Mouse (Mus musculus): ENCODE data around the gene Cyp2u1.
A peak's percentile ranks its signal among the peaks of the same experiment; 100 is the strongest.

The Cyp2u1 gene

GRCm38 (mm10) chr3:131307811-131308210, 4.8 kb upstream of the Cyp2u1 start:
- DNase-seq (ENCODE audit: extremely low read depth, low read depth, low spot score), result no peak

DNA sequence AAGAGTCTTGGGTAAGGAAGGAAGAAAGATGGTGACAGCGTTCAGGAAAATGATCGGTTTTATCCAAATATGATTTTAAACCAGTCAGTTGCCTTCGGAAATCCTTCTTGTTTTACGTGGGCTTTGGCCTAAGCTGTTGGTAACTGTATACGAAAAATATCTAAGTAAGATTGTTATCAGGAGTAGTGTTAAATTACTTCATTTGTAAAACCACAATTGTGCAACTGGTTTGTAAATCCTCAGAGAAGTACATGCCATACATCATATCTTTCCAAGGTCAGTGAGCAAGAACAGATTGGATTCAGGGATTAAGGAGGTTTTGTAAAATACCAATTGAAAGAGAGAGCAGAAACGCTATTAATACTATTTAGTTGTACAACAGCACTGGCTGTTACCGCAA, 3.2 kb upstream of the Cyp2u1 start:
- DNase-seq (ENCODE audit: extremely low read depth, low read depth, low spot score), result peak; percentile 61

DNA sequence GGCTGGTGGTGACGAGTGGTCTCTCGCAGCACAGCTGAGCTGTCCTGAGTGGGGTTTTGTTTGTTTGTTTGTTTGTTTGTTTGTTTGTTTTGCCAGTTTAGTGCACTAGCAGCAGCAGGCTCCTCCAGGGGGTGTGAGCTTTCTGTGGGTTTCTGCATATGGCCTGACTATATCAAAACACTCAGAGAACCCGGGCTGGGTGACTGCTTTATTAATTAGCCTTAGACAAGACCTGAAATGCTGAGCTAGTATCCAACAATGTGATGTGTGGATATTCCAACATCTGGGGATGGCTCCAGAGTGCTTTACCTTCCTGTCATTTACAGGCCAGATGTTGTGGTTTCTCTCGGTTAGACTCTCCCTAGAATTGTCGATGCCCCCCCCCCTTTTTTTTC, 290 bp upstream of the Cyp2u1 start:
- DNase-seq (ENCODE audit: extremely low read depth, low read depth, low spot score), result no peak

DNA sequence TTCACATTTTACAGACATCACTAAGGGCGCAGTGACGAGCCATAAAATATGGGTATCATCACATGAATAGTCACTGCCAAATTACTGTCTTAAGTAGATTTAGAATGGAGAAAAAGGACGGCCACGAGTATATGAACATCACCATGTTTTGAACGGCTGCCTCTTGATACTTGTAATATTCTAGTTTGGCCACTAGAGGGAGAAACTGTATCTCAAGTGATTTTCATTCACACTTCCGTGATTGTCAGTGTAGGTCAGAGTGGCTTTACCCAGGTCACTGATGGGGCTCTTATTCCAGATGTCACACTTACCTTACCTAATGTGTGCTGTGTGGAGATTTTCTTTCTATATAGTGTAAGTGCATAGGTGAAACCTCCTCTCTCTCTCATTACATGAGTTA, 3.1 kb downstream of the Cyp2u1 start:
- DNase-seq (ENCODE audit: extremely low read depth, low read depth, low spot score), result no peak

GRCm38 (mm10) chr3:131299078-131299477, 3.9 kb downstream of the Cyp2u1 start:
- DNase-seq (ENCODE audit: extremely low read depth, low read depth, low spot score), result no peak

- DNase-seq (ENCODE audit: extremely low read depth, low read depth, low spot score), result no peak
These were observed 6.1 kb downstream of the Cyp2u1 start for GRCm38 (mm10) chr3:131296893-131297292.

DNA sequence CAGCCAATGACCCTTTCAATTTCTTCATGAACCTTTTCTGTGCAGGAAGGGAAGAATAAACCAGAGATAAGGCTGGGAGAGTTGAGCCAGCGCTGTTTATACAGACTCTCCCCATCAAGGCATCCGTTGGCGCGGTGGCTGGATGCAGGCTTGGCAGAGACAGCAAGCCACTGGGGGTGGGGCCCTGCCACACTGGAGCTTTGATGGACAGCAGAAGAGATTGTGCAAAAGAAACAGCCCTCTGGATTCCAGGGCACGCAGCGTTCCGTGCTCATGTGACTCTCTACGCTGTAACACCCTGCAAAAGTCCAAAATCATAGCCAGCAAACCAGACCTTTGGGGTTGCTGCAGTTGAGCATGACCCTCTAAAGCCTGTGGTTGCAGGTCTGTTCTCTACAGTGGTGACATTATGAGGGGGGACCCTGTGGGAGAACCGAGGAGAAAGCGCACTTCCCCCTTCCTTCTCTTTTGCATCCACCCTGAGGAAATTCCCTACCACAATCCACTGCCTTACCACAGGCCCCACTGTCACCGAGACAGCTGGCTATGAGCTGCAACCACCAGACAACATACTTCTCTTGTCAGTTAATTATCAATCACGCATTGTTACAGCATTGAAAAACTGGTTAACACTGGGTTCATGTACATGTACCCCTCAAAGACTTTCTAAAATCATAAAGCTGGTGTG, 7.4 kb downstream of the Cyp2u1 start:
- no peak for DNase-seq (ENCODE audit: extremely low read depth, low read depth, low spot score)

GRCm38 (mm10) chr3:131294503-131294902, 8.5 kb downstream of the Cyp2u1 start:
- no peak for DNase-seq (ENCODE audit: extremely low read depth, low read depth, low spot score)

GRCm38 (mm10) chr3:131292959-131293358, 10.1 kb downstream of the Cyp2u1 start:
- DNase-seq (ENCODE audit: extremely low read depth, low read depth, low spot score), result no peak

DNA sequence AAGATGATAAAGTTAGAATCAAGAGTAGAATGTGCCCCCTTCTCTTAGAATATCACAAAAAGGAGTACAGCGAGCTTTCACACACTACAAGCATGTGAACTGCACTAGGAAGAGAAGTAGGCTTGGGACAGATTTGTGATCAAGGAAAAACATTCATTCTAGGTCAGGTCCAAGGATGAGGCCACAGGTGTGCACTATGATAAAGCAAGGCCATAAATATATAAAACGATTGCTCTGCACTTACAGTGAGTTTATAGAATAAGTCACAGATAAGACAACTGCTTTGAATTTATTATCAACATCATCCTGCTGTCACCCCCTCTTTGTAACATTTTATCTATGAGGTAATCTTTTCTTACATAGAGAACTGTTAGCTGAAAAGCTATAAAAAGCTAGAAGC, 10.7 kb downstream of the Cyp2u1 start:
- DNase-seq (ENCODE audit: extremely low read depth, low read depth, low spot score), result no peak

DNA sequence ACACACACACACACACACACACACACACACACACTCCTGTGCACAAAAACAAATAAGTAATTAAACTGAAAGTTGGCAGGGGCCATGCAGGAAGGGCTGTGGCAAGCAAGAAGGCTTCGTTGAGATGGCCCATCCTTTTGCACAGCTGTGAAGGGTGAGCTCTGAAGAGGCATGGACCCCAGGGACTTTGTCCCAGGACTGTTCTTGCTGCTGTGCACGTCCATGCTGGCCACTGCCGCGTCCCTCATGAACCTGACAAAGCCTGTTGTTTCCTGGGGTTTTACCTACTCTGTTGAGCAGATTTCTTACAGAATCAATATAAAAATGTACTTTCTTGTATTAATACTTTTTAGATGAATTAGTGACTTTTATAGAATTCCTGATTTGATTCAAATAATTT, 11.1 kb downstream of the Cyp2u1 start:
- no peak for DNase-seq (ENCODE audit: extremely low read depth, low read depth, low spot score)

- DNase-seq (ENCODE audit: extremely low read depth, low read depth, low spot score), result no peak
These were observed 28.9 kb downstream of the Cyp2u1 start for GRCm38 (mm10) chr3:131274151-131274550.

GRCm38 (mm10) chr3:131272374-131273100, 30.5 kb downstream of the Cyp2u1 start:
- DNase-seq (ENCODE audit: extremely low read depth, low read depth, low spot score), result no peak

GRCm38 (mm10) chr3:131271559-131272373, 31.3 kb downstream of the Cyp2u1 start, which contains the start of gene Hadh:
TSS of gene Hadh (minus strand) at chr3:131272101.
- no peak for DNase-seq (ENCODE audit: extremely low read depth, low read depth, low spot score)

GRCm38 (mm10) chr3:131271157-131271556, 31.9 kb downstream of the Cyp2u1 start:
- DNase-seq (ENCODE audit: extremely low read depth, low read depth, low spot score), result no peak

- no peak for DNase-seq (ENCODE audit: extremely low read depth, low read depth, low spot score)
These were observed 32.6 kb downstream of the Cyp2u1 start for GRCm38 (mm10) chr3:131270381-131270780.

- DNase-seq (ENCODE audit: extremely low read depth, low read depth, low spot score), result no peak
These were observed 36.5 kb downstream of the Cyp2u1 start for GRCm38 (mm10) chr3:131266366-131267050.

GRCm38 (mm10) chr3:131265516-131265915, 37.5 kb downstream of the Cyp2u1 start:
- no peak for DNase-seq (ENCODE audit: extremely low read depth, low read depth, low spot score)

DNA sequence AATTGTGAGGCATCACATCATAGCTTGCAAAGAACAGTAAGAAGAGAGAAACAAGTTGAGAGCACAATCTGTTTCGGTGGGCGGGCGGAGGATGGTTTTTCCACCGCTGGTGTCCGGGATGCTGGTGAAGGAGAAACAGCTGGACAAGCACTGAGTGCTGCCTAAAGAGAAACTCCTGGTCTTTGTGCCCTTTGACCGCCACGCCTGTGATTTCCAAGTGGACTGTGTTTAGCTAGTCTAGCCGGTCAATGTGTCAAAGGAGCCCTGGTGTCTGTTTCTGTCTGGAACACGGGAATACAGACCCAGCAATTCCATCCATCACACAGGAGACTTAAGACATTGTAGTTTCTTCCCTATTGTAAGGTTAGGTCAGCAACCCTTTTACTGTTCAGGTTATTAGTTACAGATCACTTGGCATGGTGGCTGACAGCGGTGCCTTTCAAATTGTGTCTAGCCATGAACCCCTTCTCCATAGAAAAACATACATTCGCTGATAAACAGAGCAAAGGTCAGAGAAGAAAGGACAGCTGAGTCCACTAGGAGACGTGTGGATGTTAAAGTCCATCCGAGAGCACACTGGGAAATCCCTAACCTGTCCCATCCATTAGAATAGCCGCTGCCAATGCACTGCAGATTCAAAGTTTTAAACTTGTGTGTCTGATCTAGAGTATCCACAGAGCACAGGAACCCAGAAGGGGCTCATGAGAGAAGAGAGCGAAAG, 39.1 kb downstream of the Cyp2u1 start:
- DNase-seq (ENCODE audit: extremely low read depth, low read depth, low spot score), result no peak

DNA sequence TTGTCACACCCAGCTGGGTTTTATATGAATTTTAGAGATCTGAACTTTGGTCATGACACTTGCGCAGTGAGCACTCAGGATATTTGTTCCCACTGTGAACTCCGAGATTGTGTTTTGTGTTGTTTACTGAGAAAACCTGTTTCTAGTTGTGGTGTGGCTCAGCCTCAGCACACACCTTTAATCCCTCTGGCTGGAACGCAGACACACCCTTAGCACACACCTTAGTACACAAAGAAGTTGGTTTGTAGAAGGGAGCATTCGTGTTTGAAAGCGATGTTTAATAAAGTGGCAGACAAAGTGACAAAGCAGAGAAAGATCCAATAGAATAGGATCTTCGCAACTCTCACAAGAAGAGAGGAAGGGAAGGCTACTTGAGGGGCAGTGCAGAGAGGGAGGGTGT, 42.6 kb downstream of the Cyp2u1 start:
- no peak for DNase-seq (ENCODE audit: extremely low read depth, low read depth, low spot score)
